Mouse (Mus musculus) thymus, postnatal 4 days (tissue): ENCODE results near the gene Srek1.

Experiments used
- DNase-seq: peaks from one replicate; pipeline ENCODE4 v3.0.0; 2021

The Srek1 gene

DNA sequence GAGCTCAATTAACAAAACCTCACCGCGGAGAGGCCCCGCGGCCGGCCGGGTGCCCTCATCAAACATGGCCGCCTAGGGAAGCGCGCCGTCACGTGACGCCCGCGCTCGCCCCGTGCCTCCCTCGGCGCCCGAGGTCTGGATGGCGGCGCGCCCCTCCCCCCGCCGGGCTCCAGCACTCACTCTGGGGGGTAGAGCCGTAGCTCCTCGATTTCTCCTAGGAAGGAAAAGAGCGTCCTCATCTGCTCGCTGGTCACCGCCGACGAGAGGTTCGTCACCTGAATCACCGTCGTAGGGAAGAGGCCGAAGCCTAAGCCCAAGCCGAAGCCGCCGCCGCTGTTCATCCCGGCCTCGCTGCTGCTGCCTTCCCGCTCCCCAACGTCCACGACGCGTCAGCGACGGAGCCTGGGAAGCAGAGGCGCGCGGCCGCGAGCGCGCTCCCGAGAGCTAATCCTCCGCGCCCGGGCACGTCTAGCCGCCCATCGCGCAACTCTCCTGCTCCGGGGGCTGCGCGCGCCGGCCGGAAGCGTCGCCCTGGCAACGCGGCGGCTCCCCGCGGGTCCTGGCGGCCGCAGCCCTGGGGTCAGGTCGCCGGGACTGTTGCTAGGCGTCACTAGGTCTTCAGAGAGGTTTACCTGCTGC lies at the start of gene Srek1:
Gene Srek1 (minus strand): TSS at position 490 of the 639 bp plus-strand sequence.
- DNase-seq, result peak; percentile 94

DNA sequence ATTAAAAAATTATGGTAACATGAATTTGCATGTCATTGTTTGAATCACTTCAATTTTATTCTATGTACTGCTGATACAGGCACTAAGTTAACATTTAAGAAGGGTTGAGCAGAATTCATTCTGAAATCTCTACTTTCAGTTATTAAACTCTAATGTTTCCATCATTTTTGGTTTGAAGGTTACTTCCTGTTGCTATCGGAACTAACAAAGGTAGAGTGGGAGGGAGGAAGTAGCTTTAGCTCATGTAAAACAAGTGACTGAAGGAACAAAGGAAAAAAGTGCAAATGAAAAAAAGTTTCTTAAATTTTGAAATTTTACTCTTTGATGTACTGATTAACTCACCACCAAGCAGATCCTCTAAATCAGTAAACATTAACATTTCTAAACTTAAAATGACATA lies 47.9 kb upstream of the Srek1 start:
- DNase-seq, result no peak

DNA sequence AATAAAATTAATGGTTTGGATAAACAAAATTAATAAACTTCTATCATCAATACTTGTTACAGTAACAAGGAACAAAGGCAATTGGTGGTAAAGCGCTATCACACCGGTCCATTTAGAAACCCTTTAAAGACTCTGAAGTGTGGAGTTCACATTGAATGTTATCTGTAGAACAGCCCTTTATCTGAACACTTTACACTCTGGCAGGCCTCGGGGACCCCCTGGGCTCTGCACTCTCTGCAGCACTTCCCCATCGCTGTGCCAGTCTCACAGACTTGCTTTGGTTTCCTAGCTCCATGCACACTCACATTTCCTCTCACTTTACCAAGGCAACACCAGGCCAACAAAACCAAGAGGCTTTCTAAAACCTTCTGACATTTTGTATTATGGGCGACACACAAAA lies 45.0 kb upstream of the Srek1 start:
- no peak for DNase-seq

DNA sequence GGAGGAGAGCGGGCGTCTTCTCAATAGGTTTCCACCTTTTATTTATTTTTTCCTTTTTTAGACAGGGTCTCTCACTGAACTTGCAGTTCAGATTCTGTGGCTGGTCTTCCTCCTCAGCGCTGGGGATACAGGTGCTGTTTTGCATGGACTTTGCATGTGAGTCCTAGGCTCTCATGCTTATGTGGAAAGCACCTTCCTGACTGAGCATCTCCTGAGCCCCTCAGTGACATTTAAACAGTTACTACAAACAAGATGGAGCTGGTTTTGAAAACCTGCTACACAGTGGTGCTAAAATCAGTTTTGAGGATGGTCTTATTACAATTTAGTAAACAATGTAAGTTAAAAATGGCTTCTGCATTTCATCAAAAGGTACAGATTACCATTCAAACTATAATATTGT lies 43.5 kb upstream of the Srek1 start:
- no peak for DNase-seq

DNA sequence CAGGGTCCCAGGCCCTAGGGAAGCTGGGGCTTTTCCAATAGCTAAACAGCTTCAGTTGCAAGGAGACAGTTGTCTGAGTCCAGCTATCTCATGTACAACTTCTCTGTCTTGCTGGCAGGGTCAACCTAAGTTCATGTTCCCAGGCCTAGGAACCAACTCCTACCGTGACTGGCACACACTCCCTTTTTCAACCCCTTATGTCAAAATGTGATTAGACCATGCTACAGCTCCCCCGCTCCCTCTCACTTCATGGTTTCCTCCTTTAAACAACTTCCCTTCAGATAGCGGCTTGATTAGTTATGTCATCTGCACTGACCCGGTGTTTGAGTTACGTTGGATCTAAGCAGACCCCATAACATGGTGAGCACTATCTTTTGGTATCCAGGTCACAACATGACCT lies 33.1 kb upstream of the Srek1 start:
- no peak for DNase-seq

DNA sequence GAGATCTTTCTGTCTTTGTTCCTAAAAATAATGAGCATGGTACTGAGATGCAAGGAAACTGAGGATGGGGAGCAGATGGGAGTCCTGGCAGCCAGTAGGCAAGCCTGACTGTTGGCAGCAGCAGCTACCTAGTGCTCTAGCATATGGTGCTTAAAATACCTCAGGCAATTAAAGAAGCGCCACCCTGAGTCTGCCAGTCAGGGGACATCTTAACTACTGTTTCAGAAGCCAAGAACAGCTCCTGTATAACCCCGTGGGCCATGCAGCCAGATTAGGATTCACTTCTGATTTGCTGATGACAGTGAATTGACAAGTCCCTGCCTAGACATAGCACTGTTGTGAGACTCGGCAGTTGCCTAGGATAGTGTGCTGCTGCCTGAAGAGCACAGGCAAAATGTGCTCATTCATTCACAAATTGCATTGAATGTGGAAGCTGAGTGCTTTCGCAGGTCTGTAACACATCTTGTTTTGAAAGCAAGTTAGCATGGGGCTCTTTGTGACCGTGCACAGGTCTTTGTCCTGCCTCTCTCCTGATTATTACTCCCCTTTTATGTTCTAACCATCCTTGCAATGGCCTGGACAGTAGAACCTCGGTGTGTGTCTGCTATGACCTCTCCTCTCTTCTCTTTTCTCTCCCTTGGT lies 31.9 kb upstream of the Srek1 start:
- no peak for DNase-seq

DNA sequence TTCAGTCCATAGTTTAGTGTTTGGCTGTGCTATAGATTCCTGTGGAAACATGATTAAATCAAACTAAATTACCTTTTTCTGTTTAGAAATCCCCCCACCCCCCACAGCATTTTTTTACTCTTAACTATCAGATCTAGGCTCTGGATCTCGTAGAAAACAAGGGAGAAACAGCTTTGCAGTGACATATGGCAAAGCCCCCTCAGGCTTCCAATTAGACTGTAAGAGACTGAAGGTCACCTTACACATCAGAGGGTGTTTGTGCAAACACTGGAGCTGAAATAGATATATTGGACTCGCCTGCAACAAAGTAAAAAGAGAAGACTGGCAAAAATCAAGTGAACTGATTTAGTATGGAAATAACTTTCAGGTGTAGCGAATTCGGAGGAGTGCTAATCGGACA lies 29.3 kb upstream of the Srek1 start:
- DNase-seq, result no peak

DNA sequence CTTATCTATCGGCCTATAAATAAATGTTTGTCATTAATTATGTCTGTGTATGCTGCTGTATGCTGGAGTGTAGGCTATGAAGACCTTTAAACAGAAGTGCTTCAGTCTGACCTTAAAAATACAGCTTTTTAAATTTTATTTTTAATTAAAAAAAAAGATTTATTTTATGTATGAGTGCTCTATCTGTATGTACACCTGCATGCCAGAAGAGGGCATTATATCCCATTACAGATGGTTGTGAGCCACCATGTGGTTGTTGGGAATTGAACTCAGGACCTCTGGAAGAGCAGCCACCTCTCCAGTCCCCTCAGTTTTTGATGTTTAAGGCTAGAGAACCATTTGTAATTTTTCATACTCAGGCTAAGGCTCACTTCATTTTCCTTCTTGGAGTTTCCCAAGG lies 26.6 kb upstream of the Srek1 start:
- DNase-seq, result no peak

DNA sequence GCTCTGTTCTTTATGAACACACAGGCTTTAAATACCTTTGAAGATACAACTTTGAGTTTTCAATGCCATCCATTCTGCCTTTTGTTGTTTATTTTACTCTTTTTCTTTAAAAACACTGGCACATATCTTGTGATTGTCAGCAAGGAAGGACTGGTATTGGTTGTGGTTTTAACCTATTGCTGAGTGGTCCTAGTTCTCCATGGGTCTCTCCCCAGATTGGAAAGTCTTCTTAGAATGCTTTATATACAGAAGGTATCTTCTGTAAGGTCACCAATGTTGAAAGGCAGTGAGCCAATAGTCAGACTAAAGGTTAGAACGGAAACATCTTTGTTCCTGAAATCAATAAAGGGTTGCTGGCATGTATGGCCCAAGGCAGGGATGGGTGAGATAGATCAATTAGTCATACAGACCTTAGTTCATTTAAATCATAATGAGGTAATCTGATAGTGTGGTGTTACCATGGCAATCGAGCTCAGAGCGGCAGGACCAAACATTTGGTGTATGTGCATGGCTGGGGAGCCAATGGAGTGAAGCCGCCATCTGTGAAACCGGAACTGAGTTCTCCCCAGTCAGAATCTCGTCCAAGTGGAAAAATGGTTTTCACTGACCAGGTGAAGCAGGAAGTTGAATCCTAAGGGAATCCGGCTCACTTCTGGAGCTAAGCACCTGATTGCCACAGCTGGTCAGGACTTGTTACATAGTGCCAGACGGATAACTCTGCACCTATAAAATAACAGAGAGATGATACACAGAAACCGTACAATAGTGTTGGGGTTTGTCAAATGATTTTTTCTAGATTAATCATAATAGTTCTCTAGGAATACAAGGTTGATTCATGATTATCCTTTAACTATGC lies 20.5 kb upstream of the Srek1 start:
- DNase-seq, result no peak

DNA sequence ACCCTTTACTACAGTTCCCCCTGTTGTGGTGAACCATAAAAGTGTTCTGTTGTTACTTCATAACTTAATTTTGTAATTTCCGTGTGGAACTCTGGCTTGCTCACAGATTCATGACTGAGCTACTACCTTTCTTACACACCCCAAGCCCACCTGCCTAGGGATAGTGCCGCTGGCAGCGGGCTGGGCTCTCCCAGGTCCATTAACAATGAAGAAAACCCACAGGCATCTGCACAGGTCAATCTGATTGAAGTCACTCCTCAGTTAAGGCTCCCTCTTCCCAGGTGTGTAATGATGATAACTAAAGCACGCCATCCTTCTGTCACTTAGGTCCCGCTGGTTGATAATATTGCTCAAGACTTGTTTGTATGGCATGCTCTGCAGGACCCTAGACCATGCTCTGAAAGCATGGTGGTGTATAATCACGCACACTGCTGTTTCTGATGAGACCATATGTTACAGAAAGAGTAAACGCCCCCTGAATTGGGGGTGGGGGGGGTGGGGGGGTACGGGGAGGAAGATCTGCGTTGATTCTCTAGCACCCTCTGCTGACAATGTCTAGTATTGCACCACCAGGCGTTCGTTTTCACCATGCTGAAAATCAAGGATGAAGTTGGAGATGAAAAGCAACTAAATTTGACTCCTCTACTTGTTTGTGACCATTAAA lies 5.6 kb upstream of the Srek1 start:
- DNase-seq, result peak; percentile 71

DNA sequence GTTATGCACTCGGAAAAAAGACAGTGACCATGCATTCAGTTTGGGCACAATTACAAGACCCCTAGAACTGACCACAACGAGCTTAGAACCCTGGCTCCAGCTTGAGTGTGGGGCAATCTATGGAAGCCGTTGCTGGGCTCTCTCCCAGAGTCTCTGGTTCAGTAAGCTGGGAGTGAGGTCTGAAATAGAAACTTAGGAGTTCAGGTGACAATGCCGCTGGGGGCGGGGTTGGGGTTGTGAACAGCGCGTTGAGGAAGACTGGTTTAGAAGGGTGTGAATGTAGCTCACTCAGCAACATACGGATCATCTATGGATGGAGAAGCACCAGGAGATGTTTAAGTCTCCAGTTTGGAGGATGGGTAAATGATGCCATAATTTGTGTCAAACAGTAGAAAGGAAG lies 2.7 kb upstream of the Srek1 start:
- no peak for DNase-seq

DNA sequence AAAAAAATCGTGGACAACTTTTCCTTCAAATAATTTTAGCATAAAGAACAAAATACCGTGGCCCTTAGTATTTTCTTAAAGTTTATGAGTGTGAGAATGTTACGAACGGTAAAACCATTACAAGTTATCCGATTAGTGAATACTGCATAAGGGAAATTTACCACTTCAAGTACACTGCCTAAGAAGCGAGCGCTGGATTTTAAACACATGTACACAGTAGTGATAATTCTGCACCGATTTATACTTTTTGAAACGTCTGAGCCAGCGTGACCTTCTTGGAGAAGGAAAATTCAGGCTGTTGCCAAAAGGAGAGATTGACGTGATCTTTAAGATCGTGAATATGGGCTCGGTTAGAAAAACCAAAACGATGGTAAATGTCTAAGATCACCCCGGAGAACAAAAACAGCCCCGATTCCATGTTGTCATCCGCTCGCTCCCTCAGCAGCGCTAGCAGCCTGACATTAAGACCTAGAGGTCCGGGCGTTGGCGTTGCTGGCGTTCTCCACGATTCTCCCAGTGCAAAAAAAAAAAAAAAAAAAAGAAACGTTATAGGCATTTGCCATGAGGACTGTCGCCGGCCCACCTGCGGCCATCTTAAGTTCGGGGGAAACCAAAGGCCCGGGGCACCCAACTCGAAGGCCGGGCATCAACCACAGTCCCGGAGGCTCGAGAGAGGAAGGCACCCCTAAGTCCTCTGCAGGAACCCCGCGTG lies 845 bp downstream of the Srek1 start:
- DNase-seq, result no peak

DNA sequence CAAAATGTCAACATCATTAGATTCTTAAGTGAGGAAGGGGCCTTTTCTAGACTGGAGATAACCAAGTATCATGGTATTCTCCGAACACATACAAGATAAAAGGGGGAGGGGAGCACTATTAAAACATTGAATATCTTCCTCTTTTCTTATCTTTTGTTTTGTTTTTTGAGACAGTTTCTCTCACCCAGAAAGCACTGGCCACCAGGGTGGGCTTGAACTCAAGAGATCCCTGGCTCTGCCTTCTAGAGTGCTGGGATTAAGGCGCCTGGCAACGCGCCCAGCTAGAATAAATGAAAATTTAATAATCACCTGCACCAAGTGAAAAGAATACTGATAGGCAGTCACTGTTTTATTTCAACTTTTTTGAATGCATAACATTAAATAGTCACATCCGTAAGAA lies 1.5 kb downstream of the Srek1 start:
- no peak for DNase-seq

DNA sequence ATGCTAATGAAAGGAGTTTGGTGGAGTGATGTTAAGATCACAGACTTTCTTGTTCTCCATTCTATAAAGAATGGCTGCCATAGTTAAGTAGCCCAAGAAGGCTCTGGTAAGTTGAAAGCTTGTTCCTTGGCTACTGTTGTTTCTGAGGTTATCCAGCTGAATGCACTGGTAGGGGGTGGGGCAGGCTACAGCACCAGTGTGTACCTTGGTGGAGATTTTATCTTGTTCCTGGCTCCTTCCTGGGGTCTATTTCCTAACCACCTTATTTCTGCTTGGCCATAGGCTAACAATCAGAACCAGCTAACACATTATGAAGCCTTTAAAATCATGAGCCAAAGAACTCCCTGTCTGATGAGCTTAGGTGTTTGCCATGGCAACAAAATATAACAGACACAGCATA lies 3.6 kb downstream of the Srek1 start:
- DNase-seq, result no peak

DNA sequence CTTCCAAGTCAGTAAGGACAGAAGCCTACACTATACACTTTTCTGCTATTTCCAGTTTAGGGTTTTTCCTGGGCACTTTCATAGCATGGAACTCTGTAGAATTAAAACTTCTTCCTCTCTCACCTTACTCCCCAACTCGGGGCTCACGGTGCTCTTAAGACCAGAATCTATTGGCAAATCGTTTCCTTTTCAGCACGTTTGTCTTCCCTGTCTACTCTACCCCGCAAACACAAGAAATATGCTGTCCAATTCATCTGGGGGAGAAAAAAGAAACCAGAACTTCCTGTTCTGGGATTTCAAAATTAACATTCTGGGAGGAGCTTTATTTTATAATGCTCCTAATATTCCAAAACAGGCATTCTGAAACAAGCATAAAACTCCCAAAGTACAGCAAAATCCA lies 6.5 kb downstream of the Srek1 start:
- no peak for DNase-seq

DNA sequence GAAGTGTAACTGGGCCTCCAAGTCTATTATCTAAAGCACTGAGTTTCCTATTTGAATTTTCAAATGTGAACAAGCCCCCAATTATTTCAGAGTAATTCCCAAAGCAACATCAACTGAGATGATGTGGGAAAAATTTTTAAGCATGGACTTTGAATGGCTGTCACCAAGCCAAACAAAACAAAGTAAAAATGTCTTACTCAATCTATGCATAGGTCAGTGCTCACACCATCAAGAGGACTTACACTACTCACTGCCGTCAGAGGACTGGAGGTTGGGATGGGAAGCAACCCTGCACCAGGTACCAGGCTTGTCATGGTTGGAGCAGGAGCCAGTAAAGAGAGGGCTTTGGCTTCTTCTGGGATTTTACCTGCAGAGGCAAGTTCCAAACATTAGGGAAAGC lies 10.8 kb downstream of the Srek1 start:
- DNase-seq, result no peak

DNA sequence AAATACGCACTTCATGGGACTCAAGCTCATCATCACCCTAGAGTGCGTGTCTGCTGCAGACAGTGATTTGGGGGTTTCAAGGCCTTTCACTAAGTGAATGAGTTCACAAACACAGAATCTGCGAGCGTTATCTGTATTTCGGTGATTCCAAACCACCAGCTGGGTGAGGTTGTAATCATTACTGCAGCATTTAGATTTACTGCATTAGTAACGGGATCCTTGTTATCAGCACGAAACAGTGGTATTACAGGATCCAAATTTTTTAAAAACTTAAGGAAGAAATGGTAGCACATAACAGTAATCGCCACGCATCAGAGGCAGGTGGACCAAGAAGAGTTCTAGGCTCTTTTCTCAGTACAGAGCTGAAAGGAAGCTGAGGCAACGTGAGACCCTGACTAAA lies 12.4 kb downstream of the Srek1 start:
- no peak for DNase-seq

DNA sequence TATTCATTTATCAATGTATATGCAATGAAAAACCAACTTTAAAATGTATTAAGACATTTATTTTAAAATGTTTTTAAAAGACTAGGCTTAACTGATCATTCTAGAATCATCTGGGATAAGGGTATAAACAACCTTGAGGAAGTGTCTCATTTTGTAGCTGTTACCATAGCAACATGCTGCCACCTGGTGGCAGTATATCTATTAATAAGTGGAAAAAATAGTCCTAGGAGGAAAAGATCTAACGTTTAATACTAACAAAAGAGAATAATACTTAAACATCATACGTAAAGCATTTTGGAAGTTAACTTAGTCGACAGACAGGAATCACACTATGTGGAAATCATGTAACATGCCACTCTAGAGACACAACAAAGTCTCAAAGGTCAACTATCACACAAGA lies 23.0 kb downstream of the Srek1 start:
- peak; percentile 44 for DNase-seq

DNA sequence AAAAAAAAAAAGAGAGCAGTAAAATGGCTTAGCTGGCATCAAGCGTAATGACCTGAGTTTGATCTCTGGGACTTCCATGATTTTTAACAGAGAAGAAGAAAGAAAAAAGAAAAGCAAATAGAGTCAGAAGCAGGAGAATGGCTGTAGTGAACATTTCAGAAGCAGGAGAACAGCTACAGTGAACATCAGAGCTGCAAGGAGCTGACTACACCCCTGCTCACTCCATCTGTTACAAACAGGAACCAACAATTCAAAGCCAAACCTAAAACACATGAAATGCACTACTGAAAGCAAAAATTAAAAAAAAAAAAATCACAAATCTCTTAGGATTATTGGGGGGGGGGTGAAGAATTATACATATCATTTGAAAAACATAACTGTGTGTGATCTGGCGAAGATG lies 28.7 kb downstream of the Srek1 start:
- DNase-seq, result no peak

DNA sequence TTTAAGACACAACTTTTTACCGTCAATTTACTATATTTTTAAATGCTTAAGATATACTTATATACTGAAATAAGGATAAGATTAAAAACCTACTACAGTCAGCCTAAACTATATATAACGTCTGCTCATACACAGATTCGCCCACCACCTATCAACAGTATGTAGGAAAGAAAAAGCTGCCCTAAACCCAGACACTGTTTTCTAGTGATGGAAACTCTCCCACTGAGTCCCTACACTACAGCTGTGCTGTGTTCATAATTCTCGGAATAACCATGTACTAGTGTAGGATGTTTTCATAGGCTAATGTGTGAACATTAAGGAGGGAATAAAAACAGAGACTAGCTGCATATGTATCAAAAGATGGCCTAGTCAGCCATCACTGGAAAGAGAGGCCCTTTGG lies 29.2 kb downstream of the Srek1 start:
- no peak for DNase-seq

DNA sequence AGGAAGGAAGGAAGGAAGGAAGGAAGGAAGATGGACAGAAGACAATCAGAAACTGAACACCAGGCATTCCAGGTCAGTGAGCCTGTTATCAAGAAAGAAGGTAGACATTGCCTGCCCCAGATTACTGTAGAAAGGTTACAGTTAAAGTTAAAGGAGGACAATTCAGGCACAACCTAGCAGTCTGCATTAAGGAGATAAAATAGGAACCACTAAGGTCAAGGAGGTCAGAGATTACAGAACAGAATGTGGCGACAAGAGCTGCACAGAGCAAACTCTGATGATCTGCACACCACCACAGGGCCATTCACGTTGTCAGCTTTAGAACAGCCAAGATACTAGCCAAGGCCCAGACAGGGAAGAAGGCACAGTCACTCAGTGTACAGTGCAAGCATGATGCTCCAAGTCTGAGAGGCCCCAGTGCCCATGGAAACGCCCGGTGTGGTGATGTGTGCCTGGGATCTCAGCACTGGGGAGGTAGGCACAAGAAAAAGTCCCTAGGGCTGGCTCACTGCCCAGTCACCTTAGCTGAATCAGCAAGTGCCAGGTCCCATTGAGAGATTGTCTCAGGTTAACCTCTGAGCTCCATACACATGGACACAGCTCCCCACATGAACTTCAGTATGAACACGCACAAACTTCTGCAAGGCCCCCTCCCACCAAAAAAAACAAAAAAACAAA lies 38.9 kb downstream of the Srek1 start:
- DNase-seq, result no peak

DNA sequence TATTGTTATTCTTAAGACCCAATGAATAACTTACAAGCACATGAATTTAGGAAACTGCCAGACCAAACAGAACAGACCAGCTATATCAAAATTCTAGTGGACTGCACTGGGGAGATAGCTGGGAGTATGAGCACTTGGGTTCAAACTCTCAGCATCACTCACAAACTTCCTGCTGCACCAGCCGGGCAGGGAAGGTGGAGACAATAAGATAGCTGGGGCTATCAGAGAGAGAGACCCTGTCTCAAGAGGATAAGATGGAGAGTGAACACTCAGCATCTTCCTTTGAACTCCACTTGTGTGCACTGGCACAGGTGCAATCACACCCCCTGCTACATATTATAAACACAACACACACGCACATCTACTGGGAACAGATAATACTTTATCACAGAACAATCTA lies 47.5 kb downstream of the Srek1 start:
- no peak for DNase-seq
